Mouse (Mus musculus): ENCODE results near the gene Fbln7. TPM values are rescaled to one million over a fixed set of nuclear protein-coding genes. Genes with fewer than 3 reads are reported as not detected.

Fbln7 gene
- polyA plus RNA-seq, 1 experiment from 2014 or later, result 4.0 TPM

- no peak overlapping the region for H3K27ac ChIP-seq (ENCODE audit: low read depth, low read length)
- no peaks in the 10 kb centered on the region for H3K4me1 ChIP-seq (replicated peaks; ENCODE audit: control insufficient read depth, insufficient read depth, low read length)
- no peak overlapping the region for H3K9ac ChIP-seq (ENCODE audit: low read depth, low read length)
- H3K4me2 ChIP-seq (replicated peaks; ENCODE audit: low read depth), result no peak overlapping the region
- no peaks in the 10 kb centered on the region for H3K9me3 ChIP-seq (ENCODE audit: control insufficient read depth)
- 70% methylated on average over 4 of the region's 4 CpGs for WGBS
- no peak overlapping the region for H3K4me3 ChIP-seq (ENCODE audit: low read depth, low read length)
- H3K36me3 ChIP-seq (ENCODE audit: control insufficient read depth, insufficient read depth), result no peaks in the 10 kb centered on the region
- no peaks in the 10 kb centered on the region for H3K27me3 ChIP-seq (replicated peaks; ENCODE audit: control insufficient read depth, insufficient read depth, low read length)
- peak; percentile 59 for TF ChIP-seq CTCF (IDR thresholded peaks at IDR 0.05; ENCODE audit: low read depth)
- ATAC-seq, result no peak
These were observed 18.5 kb downstream of the Fbln7 start for GRCm38 (mm10) chr2:128881236-128881635.

GRCm38 (mm10) chr2:128885225-128885811 is 22.5 kb downstream of the Fbln7 start:
- Histone ChIP-seq H3K36me3 (ENCODE audit: control insufficient read depth, insufficient read depth) (no peaks in the 10 kb centered on the region), H3K4me1 (replicated peaks; ENCODE audit: control insufficient read depth, insufficient read depth, low read length) (no peaks in the 10 kb centered on the region), H3K4me2 (replicated peaks; ENCODE audit: low read depth) (no peak overlapping the region), H3K27ac (ENCODE audit: low read depth, low read length) (no peak overlapping the region), H3K9ac (ENCODE audit: low read depth, low read length) (no peak overlapping the region), H3K4me3 (ENCODE audit: low read depth, low read length) (no peak overlapping the region), H3K27me3 (replicated peaks; ENCODE audit: control insufficient read depth, insufficient read depth, low read length) (no peaks in the 10 kb centered on the region), H3K9me3 (ENCODE audit: control insufficient read depth) (no peaks in the 10 kb centered on the region)
- ATAC-seq, result no peak
- 83% methylated on average over 8 of the region's 8 CpGs for WGBS
- no peak for TF ChIP-seq CTCF (IDR thresholded peaks at IDR 0.05; ENCODE audit: low read depth)

GRCm38 (mm10) chr2:128887866-128888550 is 25.2 kb downstream of the Fbln7 start:
- Histone ChIP-seq H3K9ac (ENCODE audit: low read depth, low read length) (no peak overlapping the region), H3K27ac (ENCODE audit: low read depth, low read length) (no peak overlapping the region), H3K9me3 (ENCODE audit: control insufficient read depth) (no peaks in the 10 kb centered on the region), H3K4me1 (replicated peaks; ENCODE audit: control insufficient read depth, insufficient read depth, low read length) (0 out of 2 replicates have a peak, but pooled peaks cover 3% of the 10 kb centered on the region), H3K27me3 (replicated peaks; ENCODE audit: control insufficient read depth, insufficient read depth, low read length) (no peaks in the 10 kb centered on the region), H3K4me3 (ENCODE audit: low read depth, low read length) (no peak overlapping the region), H3K4me2 (replicated peaks; ENCODE audit: low read depth) (no peak overlapping the region), H3K36me3 (ENCODE audit: control insufficient read depth, insufficient read depth) (no peaks in the 10 kb centered on the region)
- TF ChIP-seq CTCF (IDR thresholded peaks at IDR 0.05; ENCODE audit: low read depth), result no peak
- ATAC-seq, result no peak
- 59% methylated on average over 6 of the region's 6 CpGs for WGBS

- ATAC-seq, result no peak
- H3K4me3 ChIP-seq (ENCODE audit: low read depth, low read length), result no peak overlapping the region
- peak; percentile 37; the same call in 1 of the 2 replicates for TF ChIP-seq CTCF (IDR thresholded peaks at IDR 0.05; ENCODE audit: low read depth)
- H3K36me3 ChIP-seq (ENCODE audit: control insufficient read depth, insufficient read depth), result no peaks in the 10 kb centered on the region
- H3K27ac ChIP-seq (ENCODE audit: low read depth, low read length), result no peak overlapping the region
- no peak overlapping the region for H3K9ac ChIP-seq (ENCODE audit: low read depth, low read length)
- H3K27me3 ChIP-seq (replicated peaks; ENCODE audit: control insufficient read depth, insufficient read depth, low read length), result no peaks in the 10 kb centered on the region
- WGBS, result 89% methylated on average over 4 of the region's 4 CpGs
- 0 out of 2 replicates have a peak, but pooled peaks cover 3% of the 10 kb centered on the region for H3K4me1 ChIP-seq (replicated peaks; ENCODE audit: control insufficient read depth, insufficient read depth, low read length)
- H3K4me2 ChIP-seq (replicated peaks; ENCODE audit: low read depth), result no peak overlapping the region
- H3K9me3 ChIP-seq (ENCODE audit: control insufficient read depth), result no peaks in the 10 kb centered on the region
These were observed 28.0 kb downstream of the Fbln7 start for GRCm38 (mm10) chr2:128890661-128891335.

DNA sequence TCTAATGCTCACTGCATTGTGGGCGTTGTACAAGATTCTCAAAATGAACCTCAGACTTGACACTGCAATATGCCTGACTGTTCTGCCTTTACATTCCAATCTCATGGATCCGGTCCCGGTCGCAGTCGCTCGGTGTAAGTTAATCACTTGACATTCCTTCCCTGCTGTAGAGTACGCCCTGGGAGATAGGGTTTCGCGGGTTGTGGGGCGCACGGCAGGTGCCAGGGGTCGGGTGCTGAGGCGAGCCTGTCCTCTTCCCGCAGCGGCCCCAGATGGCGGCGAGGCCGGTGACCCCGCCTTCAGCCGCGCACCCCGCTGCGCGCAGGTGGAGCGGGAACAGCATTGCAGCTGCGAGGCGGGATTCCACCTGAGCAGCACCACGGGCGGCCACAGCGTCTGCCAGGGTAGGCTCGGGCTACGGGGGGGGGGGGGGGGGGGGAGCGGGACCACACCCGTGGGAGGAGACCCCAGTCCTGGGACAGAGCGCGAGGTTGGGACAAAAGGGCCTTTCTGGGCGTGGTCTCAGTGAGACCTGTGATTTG is 29.5 kb downstream of the Fbln7 start:
- H3K4me1 ChIP-seq (replicated peaks; ENCODE audit: control insufficient read depth, insufficient read depth, low read length), result 0 out of 2 replicates have a peak, but pooled peaks cover 3% of the 10 kb centered on the region
- peak overlapping the region; percentile 36 for H3K4me3 ChIP-seq (ENCODE audit: low read depth, low read length)
- WGBS, result 4% methylated on average over 34 of the region's 37 CpGs
- no peaks in the 10 kb centered on the region for H3K36me3 ChIP-seq (ENCODE audit: control insufficient read depth, insufficient read depth)
- no peaks in the 10 kb centered on the region for H3K27me3 ChIP-seq (replicated peaks; ENCODE audit: control insufficient read depth, insufficient read depth, low read length)
- H3K4me2 ChIP-seq (replicated peaks; ENCODE audit: low read depth), result peak overlapping the region; percentile 76
- ATAC-seq, result peak; percentile 58
- no peak overlapping the region for H3K9ac ChIP-seq (ENCODE audit: low read depth, low read length)
- no peak overlapping the region for H3K27ac ChIP-seq (ENCODE audit: low read depth, low read length)
- no peak for TF ChIP-seq CTCF (IDR thresholded peaks at IDR 0.05; ENCODE audit: low read depth)
- no peaks in the 10 kb centered on the region for H3K9me3 ChIP-seq (ENCODE audit: control insufficient read depth)

- no peaks in the 10 kb centered on the region for H3K27me3 ChIP-seq (replicated peaks; ENCODE audit: control insufficient read depth, insufficient read depth, low read length)
- no peak for TF ChIP-seq CTCF (IDR thresholded peaks at IDR 0.05; ENCODE audit: low read depth)
- no peak overlapping the region for H3K27ac ChIP-seq (ENCODE audit: low read depth, low read length)
- H3K4me2 ChIP-seq (replicated peaks; ENCODE audit: low read depth), result no peak overlapping the region
- 83% methylated on average over 6 of the region's 6 CpGs for WGBS
- no peak overlapping the region for H3K9ac ChIP-seq (ENCODE audit: low read depth, low read length)
- H3K9me3 ChIP-seq (ENCODE audit: control insufficient read depth), result no peaks in the 10 kb centered on the region
- H3K4me1 ChIP-seq (replicated peaks; ENCODE audit: control insufficient read depth, insufficient read depth, low read length), result no peaks in the 10 kb centered on the region
- H3K36me3 ChIP-seq (ENCODE audit: control insufficient read depth, insufficient read depth), result no peaks in the 10 kb centered on the region
- no peak for ATAC-seq
- H3K4me3 ChIP-seq (ENCODE audit: low read depth, low read length), result no peak overlapping the region
These were observed 40.1 kb downstream of the Fbln7 start for GRCm38 (mm10) chr2:128902843-128903242.

All from intestine, postnatal 0 days (tissue).